Mouse (Mus musculus) MEL (cell line): ENCODE data around the gene Mrps23.
"Not testable (repeated sequence)": the region's sequence is repeated elsewhere in the genome, so short reads cannot be mapped to it uniquely, and the experiment has no call there.

Experiments
- CTCF ChIP-seq, 3 experiments: IDR thresholded peaks in 2 of 3; conservative IDR thresholded peaks in 1 of 3; 2 replicates each; pipeline ENCODE4 v1.5.1; 2011 to 2012; ENCODE audit warnings: low read length in 3 of 3, low read depth in 2 of 3, mild to moderate bottlenecking in 2 of 3, improper control_type of control experiment in 1 of 3, inconsistent platforms in 1 of 3, mixed read lengths in 1 of 3, moderate library complexity in 1 of 3; ENCODE audit not compliant: control insufficient read depth in 1 of 3, insufficient read depth in 1 of 3, poor library complexity in 1 of 3, severe bottlenecking in 1 of 3
- ETS1 ChIP-seq: IDR thresholded peaks from 2 replicates; pipeline ENCODE4 v1.6.1; 2012; ENCODE audit warnings: low read depth, mild to moderate bottlenecking, inconsistent platforms, low read length, improper control_type of control experiment, moderate library complexity
- GABPA ChIP-seq: IDR thresholded peaks from 2 replicates; pipeline ENCODE4 v1.6.1; 2012; ENCODE audit warnings: low read depth, mild to moderate bottlenecking, inconsistent platforms, low read length, improper control_type of control experiment, moderate library complexity
- POLR2A ChIP-seq, 2 experiments: IDR thresholded peaks; 2 replicates each; pipeline ENCODE4 v1.6.1; 2011 to 2012; ENCODE audit warnings: low read length in 2 of 2, mild to moderate bottlenecking in 2 of 2, control low read depth in 1 of 2, improper control_type of control experiment in 1 of 2, low read depth in 1 of 2, moderate library complexity in 1 of 2; ENCODE audit not compliant: control insufficient read depth in 1 of 2, insufficient read depth in 1 of 2, poor library complexity in 1 of 2
- POLR2AphosphoS5 ChIP-seq: IDR thresholded peaks from 2 replicates; pipeline ENCODE4 v1.6.1; 2012; ENCODE audit warnings: low read depth, borderline replicate concordance, mild to moderate bottlenecking, inconsistent platforms, low read length, moderate library complexity, mixed read lengths
- RAD21 ChIP-seq: IDR thresholded peaks from 2 replicates; pipeline ENCODE4 v1.6.1; 2011; ENCODE audit warnings: mild to moderate bottlenecking, low read depth, low read length, improper control_type of control experiment
- ZMIZ1 ChIP-seq: IDR thresholded peaks from 2 replicates; pipeline ENCODE4 v1.6.1; 2012; ENCODE audit warnings: low read depth, mild to moderate bottlenecking, inconsistent platforms, low read length, improper control_type of control experiment, moderate library complexity

DNA sequence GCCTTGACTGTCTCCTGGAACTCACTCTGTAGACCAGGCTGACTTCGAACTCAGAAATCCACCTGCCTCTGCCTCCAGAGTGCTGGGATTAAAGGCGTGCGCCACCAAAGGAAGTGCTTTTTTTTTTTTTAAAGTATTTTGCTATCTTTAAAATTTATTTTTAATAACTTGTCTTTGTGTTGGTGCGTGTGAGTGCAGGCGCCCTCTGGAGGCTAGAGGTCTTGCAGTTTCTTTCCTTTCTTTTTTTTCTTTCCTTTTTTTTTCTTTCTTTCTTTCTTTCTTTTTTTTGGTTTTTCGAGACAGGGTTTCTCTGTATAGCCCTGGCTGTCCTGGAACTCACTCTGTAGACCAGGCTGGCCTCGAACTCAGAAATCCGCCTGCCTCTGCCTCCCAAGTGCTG, 2.4 kb downstream of the Mrps23 start:
- TF ChIP-seq POLR2A (IDR thresholded peaks at IDR 0.05; ENCODE audit: control insufficient read depth in 1 of 2, insufficient read depth in 1 of 2, low read depth in 1 of 2, low read length in 2 of 2, poor library complexity in 1 of 2); ZMIZ1; POLR2AphosphoS5; GABPA; ETS1: not testable (repeated sequence)
- TF ChIP-seq CTCF (IDR thresholded peaks at IDR 0.05 in 2 of 3, conservative IDR thresholded peaks at IDR 0.05 in 1 of 3; ENCODE audit: control insufficient read depth in 1 of 3, insufficient read depth in 1 of 3, low read depth in 2 of 3, low read length in 3 of 3, poor library complexity in 1 of 3, severe bottlenecking in 1 of 3) (peak in 2 of 3 experiments; percentile 46 to 57; a peak in 4 of 6 replicates), RAD21 (peak; percentile 29)
